Mouse (Mus musculus): Measurements from ENCODE around the gene Efcab1.
"Not testable (repeated sequence)": the region's sequence is repeated elsewhere in the genome, so short reads cannot be mapped to it uniquely, and the experiment has no call there.

The Efcab1 gene

GRCm38 (mm10) chr16:14906393-14907100 lies at the start of gene Efcab1:
Gene Efcab1, plus strand, starts transcription at chr16:14906606.
- in situ Hi-C loops (cut with MboI; ENCODE audit: unreplicated experiment in 2 of 2), result no loop called here

- in situ Hi-C loops (cut with MboI; ENCODE audit: unreplicated experiment in 2 of 2), result no loop called here
Observed at GRCm38 (mm10) chr16:14859443-14859842, 47.0 kb upstream of the Efcab1 start.

- in situ Hi-C loops (cut with MboI; ENCODE audit: unreplicated experiment in 2 of 2), result no loop called here
Observed at GRCm38 (mm10) chr16:14884916-14885315, 21.5 kb upstream of the Efcab1 start.

- in situ Hi-C loops (cut with MboI; ENCODE audit: unreplicated experiment in 2 of 2), result no loop called here
Observed at GRCm38 (mm10) chr16:14885372-14885771, 21.0 kb upstream of the Efcab1 start.

GRCm38 (mm10) chr16:14892492-14892891 lies 13.9 kb upstream of the Efcab1 start:
- in situ Hi-C loops (cut with MboI; ENCODE audit: unreplicated experiment in 2 of 2), result no loop called here

- in situ Hi-C loops (cut with MboI; ENCODE audit: unreplicated experiment in 2 of 2), result no loop called here
Observed at GRCm38 (mm10) chr16:14893864-14894263, 12.5 kb upstream of the Efcab1 start.

- in situ Hi-C loops (cut with MboI; ENCODE audit: unreplicated experiment in 2 of 2), result no loop called here
Observed at GRCm38 (mm10) chr16:14894713-14895112, 11.7 kb upstream of the Efcab1 start.

- in situ Hi-C loops (cut with MboI; ENCODE audit: unreplicated experiment in 2 of 2), result no loop called here
Observed at GRCm38 (mm10) chr16:14895543-14895942, 10.9 kb upstream of the Efcab1 start.

GRCm38 (mm10) chr16:14930711-14931110 lies 24.3 kb downstream of the Efcab1 start:
- in situ Hi-C loops (cut with MboI; ENCODE audit: unreplicated experiment in 2 of 2), result not testable (repeated sequence)

- in situ Hi-C loops (cut with MboI; ENCODE audit: unreplicated experiment in 2 of 2), result not testable (repeated sequence)
Observed at GRCm38 (mm10) chr16:14936478-14937166, 30.2 kb downstream of the Efcab1 start.

- in situ Hi-C loops (cut with MboI; ENCODE audit: unreplicated experiment in 2 of 2), result no loop called here
Observed at GRCm38 (mm10) chr16:14939552-14939951, 33.1 kb downstream of the Efcab1 start.

GRCm38 (mm10) chr16:14939994-14940715 lies 33.7 kb downstream of the Efcab1 start:
- in situ Hi-C loops (cut with MboI; ENCODE audit: unreplicated experiment in 2 of 2), result no loop called here

- in situ Hi-C loops (cut with MboI; ENCODE audit: unreplicated experiment in 2 of 2), result no loop called here
Observed at GRCm38 (mm10) chr16:14940898-14941297, 34.5 kb downstream of the Efcab1 start.

GRCm38 (mm10) chr16:14943530-14943929 lies 37.1 kb downstream of the Efcab1 start:
- in situ Hi-C loops (cut with MboI; ENCODE audit: unreplicated experiment in 2 of 2), result no loop called here

- in situ Hi-C loops (cut with MboI; ENCODE audit: unreplicated experiment in 2 of 2), result not testable (repeated sequence)
Observed at GRCm38 (mm10) chr16:14947561-14947960, 41.2 kb downstream of the Efcab1 start.

- in situ Hi-C loops (cut with MboI; ENCODE audit: unreplicated experiment in 2 of 2), result no loop called here
Observed at GRCm38 (mm10) chr16:14951894-14952293, 45.5 kb downstream of the Efcab1 start.

- in situ Hi-C loops (cut with MboI; ENCODE audit: unreplicated experiment in 2 of 2), result no loop called here
Observed at GRCm38 (mm10) chr16:14959743-14960142, 53.3 kb downstream of the Efcab1 start.

- in situ Hi-C loops (cut with MboI; ENCODE audit: unreplicated experiment in 2 of 2), result no loop called here
Observed at GRCm38 (mm10) chr16:14973696-14974095, 67.3 kb downstream of the Efcab1 start.

- in situ Hi-C loops (cut with MboI; ENCODE audit: unreplicated experiment in 2 of 2), result no loop called here
Observed at GRCm38 (mm10) chr16:14979228-14979627, 72.8 kb downstream of the Efcab1 start.

- in situ Hi-C loops (cut with MboI; ENCODE audit: unreplicated experiment in 2 of 2), result no loop called here
Observed at GRCm38 (mm10) chr16:14989614-14990268, 83.3 kb downstream of the Efcab1 start.

- in situ Hi-C loops (cut with MboI; ENCODE audit: unreplicated experiment in 2 of 2), result no loop called here
Observed at GRCm38 (mm10) chr16:14991001-14991400, 84.6 kb downstream of the Efcab1 start.

Data from v-Abl transformed pro-B cells (cell line).